Mouse (Mus musculus): ENCODE measurements at regions not wholly inside any gene's neighbourhood (a gene's known extent, or its start where the extent isn't known, plus 50 kb on each side); places are given as distances from the start of the nearest gene placed in this dataset.
A peak's percentile ranks its signal among the peaks of the same experiment; 100 is the strongest.

- DNase-seq (ENCODE audit: low spot score): peak; percentile 6
These were observed 73.1 kb downstream of the Olfr444 start for GRCm38 (mm10) chr6:43021967-43022366.
